Comparison of ENCODE assay signal across 8 mouse cellular contexts in the genomic region with DNA sequence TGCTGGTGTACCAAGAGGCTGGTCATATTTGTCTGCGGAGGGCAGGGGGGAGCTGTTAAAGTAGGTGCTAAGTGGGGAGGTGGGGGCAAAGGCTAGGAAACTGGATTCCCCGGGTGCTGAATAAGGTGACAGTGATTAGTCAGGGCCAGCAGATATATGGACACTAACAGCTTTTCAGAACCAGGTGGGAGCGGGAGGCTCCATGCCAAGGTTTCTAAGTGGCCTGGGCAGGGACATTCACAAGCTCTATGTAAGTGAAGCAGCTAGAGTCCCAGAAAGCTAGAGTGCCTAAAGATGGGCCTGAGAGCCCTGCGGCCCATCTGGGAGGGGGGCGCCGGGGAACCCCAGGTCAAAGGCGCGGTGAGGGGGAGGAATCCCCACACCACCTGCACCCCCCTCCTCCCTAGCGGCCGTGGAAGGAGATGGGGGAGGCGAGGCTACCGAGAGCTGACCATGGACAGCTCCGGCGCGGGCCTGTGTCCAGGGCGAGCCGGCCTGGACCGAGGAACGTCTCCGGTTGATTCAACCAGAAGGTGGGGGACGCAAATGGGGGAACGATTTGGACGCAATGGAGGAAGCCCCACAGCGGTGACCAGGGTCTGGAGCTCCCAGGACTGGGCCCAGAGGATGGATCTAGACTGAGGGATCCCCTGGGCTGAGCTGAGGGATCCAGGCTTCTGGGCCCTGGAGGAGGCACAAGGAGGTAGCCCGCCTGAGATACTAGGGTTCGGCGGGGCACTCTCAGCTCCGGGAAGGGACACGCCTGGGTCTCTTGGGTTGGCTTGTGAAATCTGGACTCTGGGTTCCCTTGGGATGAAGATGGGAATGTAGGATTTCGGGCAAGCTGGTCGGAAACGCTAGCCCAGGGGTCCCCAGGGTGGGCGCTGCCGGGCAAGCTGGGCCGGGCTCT. TPM values are rescaled to one million over a fixed set of nuclear protein-coding genes. Genes with fewer than 3 reads are reported as not detected.
A peak's percentile ranks its signal among the peaks of the same experiment; 100 is the strongest.
DNase-seq lines count a peak whose midpoint lies in the region; ATAC-seq and TF ChIP-seq lines count a peak whose summit lies in the region.

No protein-coding gene starts in this region.

- H3K9me3 ChIP-seq in G1E (replicated peaks), result peaks cover 3% of the 10 kb centered on the region; the same call in 1 of the 2 replicates
- H3K9me3 ChIP-seq in heart, postnatal 0 days (replicated peaks; ENCODE audit: control insufficient read depth, low read length), result no peaks in the 10 kb centered on the region
- H3K9me3 ChIP-seq in midbrain, embryonic 16.5 days (replicated peaks; ENCODE audit: control insufficient read depth, low read length, poor library complexity, severe bottlenecking), result no peaks in the 10 kb centered on the region

- TF ChIP-seq CTCF in G1E (IDR thresholded peaks at IDR 0.05; ENCODE audit: low read depth, low read length), result no peak
- 0 out of 2 replicates have a peak, but pooled peaks have one; percentile 10 for TF ChIP-seq CTCF in heart, postnatal 0 days (IDR thresholded peaks at IDR 0.05; ENCODE audit: low read depth)

- peaks cover 54% of the 10 kb centered on the region for H3K4me1 ChIP-seq in G1E (ENCODE audit: insufficient read depth, low read depth, low read length)
- H3K4me1 ChIP-seq in heart, postnatal 0 days (ENCODE audit: control insufficient read depth, insufficient read depth), result peaks cover 32% of the 10 kb centered on the region
- H3K4me1 ChIP-seq in midbrain, embryonic 16.5 days (ENCODE audit: control insufficient read depth, insufficient read depth, low read length), result peaks cover 46% of the 10 kb centered on the region

- H3K27ac ChIP-seq in heart, postnatal 0 days (ENCODE audit: low read depth), result no peak overlapping the region
- peak overlapping the region; percentile 87 for H3K27ac ChIP-seq in midbrain, embryonic 16.5 days (ENCODE audit: low read length)

- 6% methylated on average over 35 of the region's 35 CpGs for WGBS in heart, postnatal 0 days
- 4% methylated on average over 33 of the region's 35 CpGs for WGBS in midbrain, embryonic 16.5 days

- peak overlapping the region; percentile 38 for H3K9ac ChIP-seq in heart, postnatal 0 days (replicated peaks; ENCODE audit: low read depth, low read length)
- H3K9ac ChIP-seq in midbrain, embryonic 16.5 days (ENCODE audit: low read depth, low read length), result peak overlapping the region; percentile 94

- ATAC-seq in G1E (ENCODE audit: extremely low read depth, insufficient number of reproducible peaks, low FRiP score, poor library complexity, severe bottlenecking), result no peak
- no peak for ATAC-seq in heart, postnatal 0 days (ENCODE audit: insufficient read depth, low read depth)
- no peak for ATAC-seq in midbrain, embryonic 16.5 days
- ATAC-seq in megakaryocyte progenitor cell, adult 5-6 weeks (replicated peaks; ENCODE audit: poor library complexity), result no peak
- ATAC-seq in megakaryocyte-erythroid progenitor cell, adult 5-6 weeks (replicated peaks; ENCODE audit: low FRiP score, low TSS enrichment, poor library complexity, severe bottlenecking), result no peak

- DNase-seq in 3T3-L1 (ENCODE audit: low read depth, low spot score) (peak; percentile 28), G1E (ENCODE audit: low spot score) (no peak)
- peak; percentile 74 for DNase-seq in embryo, embryonic 11 days
- peak; percentile 30 for DNase-seq in heart, postnatal 0 days (ENCODE audit: low spot score)
- DNase-seq in kidney, postnatal 4 days, result peak; percentile 78 to 82

- H3K36me3 ChIP-seq in G1E (replicated peaks), result peaks cover 13% of the 10 kb centered on the region
- H3K36me3 ChIP-seq in heart, postnatal 0 days (replicated peaks; ENCODE audit: control insufficient read depth, insufficient read depth, low read length), result no peaks in the 10 kb centered on the region
- H3K36me3 ChIP-seq in midbrain, embryonic 16.5 days (ENCODE audit: control insufficient read depth, insufficient read depth, low read length), result no peaks in the 10 kb centered on the region

- H3K4me2 ChIP-seq in heart, postnatal 0 days (ENCODE audit: low read depth, low read length), result peak overlapping the region; percentile 97
- peak overlapping the region; percentile 80 for H3K4me2 ChIP-seq in midbrain, embryonic 16.5 days (ENCODE audit: low read length)

- TF ChIP-seq EP300 in heart, postnatal 0 days (IDR thresholded peaks at IDR 0.05; ENCODE audit: low read depth), result no peak

- peak overlapping the region; percentile 73 for H3K4me3 ChIP-seq in G1E (ENCODE audit: low read depth, low read length)
- peak overlapping the region; percentile 57 for H3K4me3 ChIP-seq in heart, postnatal 0 days (ENCODE audit: low read depth, low read length)
- H3K4me3 ChIP-seq in midbrain, embryonic 16.5 days (ENCODE audit: low read depth, low read length), result peak overlapping the region; percentile 79

- peaks cover 59% of the 10 kb centered on the region for H3K27me3 ChIP-seq in G1E (ENCODE audit: insufficient read depth, low read length)
- H3K27me3 ChIP-seq in heart, postnatal 0 days (ENCODE audit: control insufficient read depth, insufficient read depth, low read length), result peaks cover 74% of the 10 kb centered on the region
- peaks cover 3% of the 10 kb centered on the region; the same call in 1 of the 2 replicates for H3K27me3 ChIP-seq in midbrain, embryonic 16.5 days (ENCODE audit: control insufficient read depth, insufficient read depth, low read depth, low read length)

RNA-seq across cellular contexts. Expression of a gene that starts 0.8 kb away (rescaled TPM):
- total RNA-seq in G1E (2014; fragmentation: Nextera tagmentation) (1.4 and 1.5 TPM in 2 replicates), G1E (2017) (0.41 and 0.71 TPM in 2 replicates)
- 1.2 and 1.4 TPM in 2 replicates for polyA plus RNA-seq in G1E (2012)
- 0.15 and 1.8 TPM in 2 replicates for total RNA-seq in heart, postnatal 0 days (2014; rRNA removed; ENCODE audit: low replicate concordance)
- 0.58 and 0.68 TPM in 2 replicates for polyA plus RNA-seq in heart, postnatal 0 days (2015; fragmentation: Nextera tagmentation; extraction: Ambion mirVana)
- polyA plus RNA-seq in midbrain, embryonic 16.5 days (2015; fragmentation: Nextera tagmentation; extraction: Ambion mirVana), result 28.5 and 29.2 TPM in 2 replicates
- not detected in 2 replicates for total RNA-seq in megakaryocyte progenitor cell, adult 5-6 weeks (2015)
- total RNA-seq in megakaryocyte progenitor cell, adult 5-6 weeks (2017), result not detected in 2 replicates
- total RNA-seq in megakaryocyte-erythroid progenitor cell, adult 5-6 weeks (2014; fragmentation: Nextera tagmentation), result 0.42 TPM in 1 of 2 replicates, not detected in the other
- total RNA-seq in megakaryocyte-erythroid progenitor cell, adult 5-6 weeks (2017), result 0.80 TPM in 1 of 2 replicates, not detected in the other

RNA-seq across cellular contexts. Expression of a gene that starts 4.4 kb away (rescaled TPM):
- total RNA-seq in G1E (2014; fragmentation: Nextera tagmentation) (not detected in 2 replicates), G1E (2017) (2.0 and 3.8 TPM in 2 replicates)
- polyA plus RNA-seq in G1E (2012), result 0.86 and 1.1 TPM in 2 replicates
- total RNA-seq in heart, postnatal 0 days (2014; rRNA removed; ENCODE audit: low replicate concordance), result 0.46 TPM in 1 of 2 replicates, not detected in the other
- polyA plus RNA-seq in heart, postnatal 0 days (2015; fragmentation: Nextera tagmentation; extraction: Ambion mirVana), result 2.2 and 2.3 TPM in 2 replicates
- polyA plus RNA-seq in midbrain, embryonic 16.5 days (2015; fragmentation: Nextera tagmentation; extraction: Ambion mirVana), result 27.0 and 39.9 TPM in 2 replicates
- not detected in 2 replicates for total RNA-seq in megakaryocyte progenitor cell, adult 5-6 weeks (2015)
- total RNA-seq in megakaryocyte progenitor cell, adult 5-6 weeks (2017), result not detected in 2 replicates
- total RNA-seq in megakaryocyte-erythroid progenitor cell, adult 5-6 weeks (2014; fragmentation: Nextera tagmentation), result 2.4 and 2.6 TPM in 2 replicates
- not detected in 2 replicates for total RNA-seq in megakaryocyte-erythroid progenitor cell, adult 5-6 weeks (2017)

RNA-seq across cellular contexts. Expression of a gene that starts 29.5 kb away (rescaled TPM):
- total RNA-seq in G1E (2014; fragmentation: Nextera tagmentation), result 154 and 174 TPM in 2 replicates
- total RNA-seq in G1E (2017), result 319 and 333 TPM in 2 replicates
- polyA plus RNA-seq in G1E (2012), result 754 and 1,054 TPM in 2 replicates
- 141 and 162 TPM in 2 replicates for total RNA-seq in heart, postnatal 0 days (2014; rRNA removed; ENCODE audit: low replicate concordance)
- 79.7 and 80.3 TPM in 2 replicates for polyA plus RNA-seq in heart, postnatal 0 days (2015; fragmentation: Nextera tagmentation; extraction: Ambion mirVana)
- 157 and 186 TPM in 2 replicates for polyA plus RNA-seq in midbrain, embryonic 16.5 days (2015; fragmentation: Nextera tagmentation; extraction: Ambion mirVana)
- 105 and 107 TPM in 2 replicates for total RNA-seq in megakaryocyte progenitor cell, adult 5-6 weeks (2015)
- 387 and 490 TPM in 2 replicates for total RNA-seq in megakaryocyte progenitor cell, adult 5-6 weeks (2017)
- 350 and 415 TPM in 2 replicates for total RNA-seq in megakaryocyte-erythroid progenitor cell, adult 5-6 weeks (2014; fragmentation: Nextera tagmentation)
- 478 and 585 TPM in 2 replicates for total RNA-seq in megakaryocyte-erythroid progenitor cell, adult 5-6 weeks (2017)

RNA-seq across cellular contexts. Expression of a gene that starts 30.9 kb away (rescaled TPM):
- not detected in 2 replicates for total RNA-seq in G1E (2014; fragmentation: Nextera tagmentation)
- 0.06 and 0.16 TPM in 2 replicates for total RNA-seq in G1E (2017)
- polyA plus RNA-seq in G1E (2012), result not detected in 2 replicates
- total RNA-seq in heart, postnatal 0 days (2014; rRNA removed; ENCODE audit: low replicate concordance), result 38.8 and 39.7 TPM in 2 replicates
- 43.8 and 45.9 TPM in 2 replicates for polyA plus RNA-seq in heart, postnatal 0 days (2015; fragmentation: Nextera tagmentation; extraction: Ambion mirVana)
- 0.39 and 0.40 TPM in 2 replicates for polyA plus RNA-seq in midbrain, embryonic 16.5 days (2015; fragmentation: Nextera tagmentation; extraction: Ambion mirVana)
- total RNA-seq in megakaryocyte progenitor cell, adult 5-6 weeks (2015), result not detected in 2 replicates
- total RNA-seq in megakaryocyte progenitor cell, adult 5-6 weeks (2017), result not detected in 2 replicates
- not detected in 2 replicates for total RNA-seq in megakaryocyte-erythroid progenitor cell, adult 5-6 weeks (2014; fragmentation: Nextera tagmentation)
- total RNA-seq in megakaryocyte-erythroid progenitor cell, adult 5-6 weeks (2017), result not detected in 2 replicates

RNA-seq across cellular contexts. Expression of a gene that starts 32.4 kb away (rescaled TPM):
- total RNA-seq in G1E (2014; fragmentation: Nextera tagmentation) (not detected in 2 replicates), G1E (2017) (0.23 and 0.49 TPM in 2 replicates)
- polyA plus RNA-seq in G1E (2012), result 0.11 and 0.21 TPM in 2 replicates
- 15.8 and 44.0 TPM in 2 replicates for total RNA-seq in heart, postnatal 0 days (2014; rRNA removed; ENCODE audit: low replicate concordance)
- polyA plus RNA-seq in heart, postnatal 0 days (2015; fragmentation: Nextera tagmentation; extraction: Ambion mirVana), result 14.2 and 15.2 TPM in 2 replicates
- polyA plus RNA-seq in midbrain, embryonic 16.5 days (2015; fragmentation: Nextera tagmentation; extraction: Ambion mirVana), result 11.1 and 12.4 TPM in 2 replicates
- 1.0 and 1.8 TPM in 2 replicates for total RNA-seq in megakaryocyte progenitor cell, adult 5-6 weeks (2015)
- total RNA-seq in megakaryocyte progenitor cell, adult 5-6 weeks (2017), result 1.2 and 1.4 TPM in 2 replicates
- 0.22 and 0.54 TPM in 2 replicates for total RNA-seq in megakaryocyte-erythroid progenitor cell, adult 5-6 weeks (2014; fragmentation: Nextera tagmentation)
- total RNA-seq in megakaryocyte-erythroid progenitor cell, adult 5-6 weeks (2017), result 0.11 TPM in 1 of 2 replicates, not detected in the other
